Mouse (Mus musculus) gastrocnemius, adult 2 months (tissue): ENCODE results near the gene Cpne4. TPM values are rescaled to one million over a fixed set of nuclear protein-coding genes. Genes with fewer than 3 reads are reported as not detected.

ENCODE experiments used
- DNase-seq: peaks from one replicate; pipeline ENCODE4 v3.0.0; 2022
- H3K27ac ChIP-seq: fragments of 200-600 bp; 2 replicates; pipeline ENCODE4 v1.8.1; 2022; ENCODE audit warnings: mild to moderate bottlenecking
- H3K4me3 ChIP-seq: fragments of 200-600 bp; 2 replicates; pipeline ENCODE4 v1.8.1; 2022; ENCODE audit warnings: mild to moderate bottlenecking, moderate library complexity
- CTCF ChIP-seq: fragments of 200-600 bp; IDR thresholded peaks from 2 replicates; pipeline ENCODE4 v1.8.1; 2022; ENCODE audit warnings: antibody characterized with exemption, mild to moderate bottlenecking, moderate library complexity
- intact Hi-C: fragments of 180-260 bp; cut with DNase I; formaldehyde crosslinking; loops from one replicate; pipeline ENCODE4 v1.15.1; 2025
- long read RNA-seq, 2 experiments: library from polyadenylated mRNA; stranded (forward); transcript quantifications; one replicate each; pipeline ENCODE4 v2.0.0; 2021
- total RNA-seq, 2 experiments: library from RNA; stranded (reverse); gene quantifications; 2 replicates each; pipeline ENCODE4 v1.2.3; 2021

Gene Cpne4
- not detected for total RNA-seq
- long read RNA-seq, experiment 1: 0 reads
- long read RNA-seq, experiment 2: 0 reads

DNA sequence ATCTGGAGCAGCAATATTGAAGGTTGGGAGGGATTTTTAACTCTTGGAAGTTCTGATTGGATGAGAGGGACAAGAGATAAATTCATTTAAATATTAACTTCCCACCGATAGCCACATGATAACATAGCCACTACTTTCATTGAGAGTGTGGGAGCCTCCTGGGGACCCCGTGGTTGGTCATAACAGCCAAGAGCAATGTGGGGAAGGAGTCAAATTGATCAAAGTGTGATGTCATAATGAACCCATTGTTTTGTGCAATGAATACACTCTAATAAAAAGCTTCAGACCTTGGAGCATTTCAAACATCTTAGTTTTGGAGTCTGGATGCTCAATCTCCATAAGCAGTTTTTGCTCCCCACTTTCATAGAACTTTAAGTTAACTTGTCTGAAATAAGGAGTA lies at the start of gene Cpne4:
Cpne4 (plus strand) TSS at position 301 of the 400 bp plus-strand sequence.
- no peak for TF ChIP-seq CTCF
- H3K4me3 ChIP-seq: no peak within 1 kb of the TSS
- no peak within 1 kb of the TSS for H3K27ac ChIP-seq
- DNase-seq: no peak
- intact Hi-C loops: no loop called here

DNA sequence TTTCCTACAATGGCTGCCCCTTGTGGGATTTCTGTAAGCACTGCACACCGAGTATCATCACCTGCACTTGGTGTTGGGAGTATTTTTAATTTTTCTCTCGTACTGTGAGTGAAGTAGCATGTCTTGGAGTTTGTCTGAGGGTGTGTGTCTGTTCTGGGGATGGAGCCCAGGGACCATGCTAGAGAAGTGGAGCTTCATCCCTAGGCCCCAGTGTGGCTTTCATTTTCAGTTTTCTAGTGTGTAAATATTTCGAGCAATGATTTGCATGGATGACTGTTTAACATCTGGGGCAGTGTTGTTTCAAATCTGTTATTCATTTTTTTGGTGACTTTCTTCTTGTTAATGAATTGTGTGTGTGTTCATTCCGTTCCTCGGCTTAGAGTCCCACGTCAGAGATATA lies 31.9 kb upstream of the Cpne4 start:
- no peak overlapping the region for H3K27ac ChIP-seq
- TF ChIP-seq CTCF: no peak
- no peak for DNase-seq
- no peak overlapping the region for H3K4me3 ChIP-seq
- intact Hi-C loops: no loop called here

DNA sequence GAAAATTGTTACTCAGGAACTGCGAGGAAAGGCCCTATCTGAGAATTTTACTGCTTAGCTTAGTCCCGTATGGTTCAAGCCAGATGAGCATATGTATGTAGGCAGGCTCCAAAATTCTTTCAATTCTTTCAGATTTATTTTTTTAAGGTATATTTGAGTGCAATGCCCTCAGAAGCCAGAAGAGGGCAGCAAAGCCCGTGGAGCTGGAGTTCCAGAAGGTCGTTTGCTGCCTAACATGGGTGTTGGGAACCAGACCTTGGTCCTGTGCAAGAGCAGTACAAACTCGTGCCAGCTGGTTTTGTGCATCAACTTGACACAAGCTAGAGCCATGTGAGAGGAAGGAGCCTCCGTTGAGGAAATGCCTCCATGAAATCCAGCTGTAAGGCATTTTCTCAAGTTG lies 11.6 kb upstream of the Cpne4 start:
- H3K27ac ChIP-seq: no peak overlapping the region
- H3K4me3 ChIP-seq: no peak overlapping the region
- no peak for DNase-seq
- intact Hi-C loops: no loop called here
- peak; percentile 12; the same call in 1 of the 2 replicates for TF ChIP-seq CTCF

DNA sequence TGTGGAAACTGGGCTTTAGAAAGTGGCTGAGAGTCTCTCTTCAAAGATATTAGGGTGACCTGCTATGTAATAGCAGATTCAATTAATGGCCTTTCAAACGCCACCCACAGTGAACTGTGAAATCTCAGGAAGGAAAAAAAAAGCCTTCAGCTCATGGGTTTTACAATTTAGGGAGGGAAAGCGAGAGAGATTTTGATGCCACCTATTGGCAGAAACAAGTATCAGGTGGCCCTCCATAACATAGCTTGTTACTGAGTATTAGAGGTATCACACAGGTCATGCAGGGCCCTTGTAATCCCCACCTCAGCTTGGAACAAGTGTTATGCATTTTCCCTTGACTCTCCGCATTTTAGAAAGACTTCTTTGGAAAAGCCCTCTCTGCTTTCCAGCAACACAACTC lies 18.7 kb downstream of the Cpne4 start:
- H3K27ac ChIP-seq: no peak overlapping the region
- DNase-seq: no peak
- no peak for TF ChIP-seq CTCF
- intact Hi-C loops: no loop called here
- no peak overlapping the region for H3K4me3 ChIP-seq

DNA sequence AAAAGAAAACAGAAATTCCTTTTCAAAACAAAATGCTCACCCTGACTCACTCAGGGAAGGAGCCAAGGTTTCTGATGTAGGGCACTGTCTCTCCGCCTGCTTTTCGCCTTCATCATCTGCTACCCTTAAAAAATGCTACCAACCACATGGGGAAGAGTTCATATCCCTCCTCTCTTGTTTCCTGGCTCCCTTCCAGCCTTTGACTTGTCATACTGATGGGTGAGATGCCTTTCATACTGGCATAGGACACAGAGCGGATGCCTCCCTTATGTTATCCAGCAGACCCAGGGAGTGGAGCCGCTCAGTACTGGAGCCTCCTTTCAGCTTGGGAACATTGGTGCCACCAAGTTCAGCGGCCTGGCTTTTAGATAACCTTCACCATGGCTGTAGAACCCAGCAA lies 19.4 kb downstream of the Cpne4 start:
- TF ChIP-seq CTCF: no peak
- no peak overlapping the region for H3K4me3 ChIP-seq
- no peak for DNase-seq
- intact Hi-C loops: no loop called here
- H3K27ac ChIP-seq: no peak overlapping the region

DNA sequence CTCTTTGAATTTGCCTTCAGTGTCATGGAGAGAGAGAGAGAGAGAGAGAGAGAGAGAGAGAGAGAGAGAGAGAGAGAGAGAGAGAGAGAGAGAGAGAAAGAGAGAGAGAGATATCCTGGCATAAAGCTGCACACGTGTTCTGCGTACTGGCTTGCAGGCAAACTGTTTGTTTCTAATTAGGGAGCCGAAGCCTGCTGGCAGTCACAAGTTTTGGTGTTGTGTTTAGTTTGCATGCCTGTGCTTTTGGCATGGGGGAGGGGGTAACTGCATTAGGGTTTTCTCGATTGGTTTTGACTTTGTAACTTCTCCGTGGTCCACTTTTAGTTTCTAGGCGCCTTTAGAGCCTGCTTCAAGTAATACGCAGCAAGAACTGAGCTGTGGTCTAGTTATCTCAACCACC lies 20.0 kb downstream of the Cpne4 start:
- Histone ChIP-seq H3K27ac (no peak overlapping the region), H3K4me3 (no peak overlapping the region)
- intact Hi-C loops: no loop called here
- no peak for TF ChIP-seq CTCF
- no peak for DNase-seq

DNA sequence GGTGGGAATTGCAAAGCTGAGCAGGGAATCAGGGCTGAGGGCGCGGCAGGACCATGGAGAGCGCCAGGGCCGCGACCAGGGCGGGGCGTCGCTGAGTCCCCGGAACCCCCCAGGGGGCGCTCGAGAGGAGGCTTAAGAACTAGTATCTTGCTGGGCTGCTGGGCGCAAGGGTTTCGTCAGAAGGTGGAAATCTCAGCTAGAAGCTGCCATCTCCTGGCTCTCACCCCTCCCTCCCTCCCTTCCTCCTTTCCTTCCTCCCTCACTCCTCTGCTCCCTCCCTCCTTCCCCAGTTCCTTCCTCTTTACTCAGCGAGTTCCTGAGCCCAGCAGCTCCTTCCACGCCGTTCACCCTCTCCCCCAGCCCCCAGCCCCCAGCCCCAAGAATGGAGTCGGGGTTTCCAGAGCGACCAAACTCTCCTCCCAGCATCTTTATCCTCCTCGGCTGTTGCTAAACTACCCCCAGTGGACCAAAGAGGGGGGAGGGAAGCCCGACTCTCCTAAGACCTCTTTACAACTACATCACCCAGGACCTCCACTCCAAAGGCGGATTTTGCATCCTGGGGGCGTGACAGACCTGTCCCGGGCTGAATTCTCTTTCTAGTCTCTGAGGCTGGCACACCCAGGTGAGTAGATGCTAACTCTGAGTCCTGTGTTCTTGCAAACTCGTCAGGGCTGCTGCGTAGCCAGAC lies 22.5 kb downstream of the Cpne4 start:
- no peak overlapping the region for H3K4me3 ChIP-seq
- DNase-seq: peak; percentile 41
- intact Hi-C loops: no loop called here
- peak; percentile 47 for TF ChIP-seq CTCF
- no peak overlapping the region for H3K27ac ChIP-seq

DNA sequence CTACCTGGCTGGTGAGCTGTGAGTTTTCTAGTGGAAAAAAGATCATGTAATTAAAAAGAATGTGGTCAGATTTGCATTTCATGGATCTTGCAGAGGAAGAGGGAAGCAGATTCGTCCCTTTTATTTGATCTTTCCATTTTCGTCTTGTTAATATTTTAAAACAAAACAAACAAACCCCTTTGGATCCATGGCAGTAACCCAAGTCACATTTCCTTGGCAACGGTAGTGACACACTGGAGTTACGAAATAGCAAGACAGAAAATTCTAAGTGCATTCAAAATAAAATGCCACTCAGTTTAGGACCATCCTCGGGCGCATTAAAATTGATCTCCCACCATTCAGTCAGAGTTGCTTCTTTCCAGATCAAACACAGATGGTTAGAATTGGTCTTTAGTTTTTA lies 25.8 kb downstream of the Cpne4 start:
- no peak for DNase-seq
- no peak overlapping the region for H3K27ac ChIP-seq
- intact Hi-C loops: no loop called here
- H3K4me3 ChIP-seq: no peak overlapping the region
- no peak for TF ChIP-seq CTCF

DNA sequence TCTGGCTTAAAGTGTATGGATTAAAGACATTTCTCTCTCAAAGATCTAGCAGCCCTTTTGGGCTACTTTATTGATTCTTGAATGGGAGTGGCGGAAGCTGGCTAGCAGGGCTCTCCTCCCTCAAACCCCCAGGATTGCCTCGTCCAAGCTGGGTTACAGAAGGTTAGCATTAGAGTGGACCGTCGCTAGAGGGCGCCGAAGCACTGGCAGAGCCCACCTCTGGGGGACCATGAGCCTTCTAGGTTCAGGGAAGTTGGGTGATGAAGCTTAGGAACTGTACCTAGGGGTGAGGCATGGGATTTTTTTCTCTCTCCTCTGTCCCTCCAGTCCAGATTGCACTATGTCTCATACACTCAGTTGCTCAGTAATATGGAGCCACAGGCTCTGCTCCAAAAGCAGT lies 27.4 kb downstream of the Cpne4 start:
- peak; percentile 65 for TF ChIP-seq CTCF
- Histone ChIP-seq H3K4me3 (no peak overlapping the region), H3K27ac (no peak overlapping the region)
- intact Hi-C loops: loop anchor here (2.0 kb wide), 1 partner anchor 814 kb away; no protein-coding TSS in a partner anchor
- DNase-seq: peak; percentile 50

DNA sequence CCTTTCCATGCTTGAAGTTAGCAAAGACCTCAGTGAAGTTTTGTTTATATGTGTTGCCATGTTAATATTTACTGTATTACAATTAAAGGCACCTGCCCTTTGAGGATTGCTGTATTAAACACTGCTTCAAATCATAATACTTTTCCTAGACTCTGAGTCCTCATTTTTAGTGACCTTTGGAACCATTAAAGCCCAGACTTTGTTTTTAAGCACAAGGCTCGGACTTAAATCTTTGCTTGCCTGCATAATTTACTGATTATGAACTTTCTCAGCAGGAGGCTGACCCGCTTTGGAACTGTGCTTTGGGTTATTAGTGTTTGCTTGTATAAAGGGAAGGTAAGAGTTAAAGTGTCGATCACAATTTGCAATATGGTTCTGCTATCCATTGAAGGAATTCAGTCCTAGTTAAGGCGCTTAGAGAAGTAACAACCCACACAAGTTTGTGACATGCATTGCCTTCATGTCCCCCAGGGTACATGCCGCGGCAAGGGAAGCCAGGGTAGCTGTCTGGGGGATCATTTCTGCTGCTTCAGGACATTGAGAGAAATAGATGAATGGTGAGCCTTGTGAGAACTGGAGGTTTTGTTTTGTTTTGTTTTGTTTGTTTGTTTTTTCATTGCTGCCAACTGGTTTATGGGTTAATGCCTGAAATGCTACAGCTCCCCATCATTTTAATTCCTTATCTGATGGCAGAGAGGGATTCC lies 35.0 kb downstream of the Cpne4 start:
- intact Hi-C loops: no loop called here
- Histone ChIP-seq H3K27ac (no peak overlapping the region), H3K4me3 (no peak overlapping the region)
- TF ChIP-seq CTCF: no peak
- no peak for DNase-seq

DNA sequence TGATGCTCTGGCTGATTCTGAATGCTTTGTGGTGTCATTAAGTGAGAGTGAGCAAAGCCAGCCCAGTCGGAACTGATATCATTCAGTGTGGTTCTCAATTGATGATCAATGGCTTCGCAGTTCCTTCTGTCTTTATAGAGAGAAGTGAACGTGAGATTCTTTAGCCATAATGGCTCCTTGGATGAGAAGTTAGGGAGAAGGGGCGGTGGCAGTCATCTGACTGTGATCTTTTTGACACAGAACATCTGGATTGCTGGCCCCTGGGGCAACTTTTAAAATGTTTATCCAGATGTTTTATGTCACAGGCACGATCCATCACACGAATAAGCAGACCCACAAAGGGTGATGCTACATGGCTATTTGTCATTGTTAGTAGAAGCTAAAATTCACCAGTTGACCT lies 35.6 kb downstream of the Cpne4 start:
- H3K4me3 ChIP-seq: no peak overlapping the region
- no peak for TF ChIP-seq CTCF
- intact Hi-C loops: no loop called here
- no peak for DNase-seq
- no peak overlapping the region for H3K27ac ChIP-seq

DNA sequence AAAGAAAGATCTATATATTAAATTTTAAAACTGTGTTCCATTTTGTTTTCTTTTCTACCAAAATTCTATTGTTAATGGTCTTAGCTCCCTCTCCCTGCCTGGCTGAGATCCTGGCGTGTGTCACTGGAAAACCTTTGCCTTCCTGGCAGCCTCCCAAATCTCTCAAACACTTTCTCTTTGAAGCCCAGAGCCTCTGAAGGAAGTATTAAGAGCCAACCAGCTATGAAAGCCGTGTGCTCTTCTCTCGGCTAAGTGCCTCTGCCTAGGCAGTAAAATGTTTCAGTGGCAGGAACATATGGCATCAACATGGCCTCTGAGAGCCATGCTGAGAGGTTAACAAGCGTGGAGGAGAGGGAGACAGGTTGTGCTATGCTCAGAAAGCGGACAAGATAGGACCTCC lies 47.5 kb downstream of the Cpne4 start:
- intact Hi-C loops: no loop called here
- no peak for TF ChIP-seq CTCF
- no peak overlapping the region for H3K4me3 ChIP-seq
- no peak overlapping the region for H3K27ac ChIP-seq
- no peak for DNase-seq

DNA sequence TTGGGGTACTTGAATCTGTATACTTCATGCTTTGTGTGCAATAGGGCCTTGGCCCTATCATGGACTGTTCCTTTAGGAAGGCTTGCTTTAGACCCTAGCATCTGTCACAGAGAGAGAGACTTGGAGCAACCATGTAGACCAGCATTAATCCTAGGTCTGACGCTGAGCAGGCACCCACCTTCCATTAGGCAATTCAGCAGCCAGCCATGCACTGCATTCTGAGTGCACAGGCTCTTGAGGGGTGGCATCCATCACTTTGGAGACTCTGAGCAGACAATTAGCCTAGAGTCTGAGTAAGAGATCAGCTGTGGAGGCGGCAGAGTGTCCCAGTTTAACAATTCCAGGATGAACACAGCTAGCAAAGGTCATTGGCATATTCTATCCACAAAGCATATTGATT lies 47.9 kb downstream of the Cpne4 start:
- no peak for TF ChIP-seq CTCF
- Histone ChIP-seq H3K4me3 (no peak overlapping the region), H3K27ac (no peak overlapping the region)
- no peak for DNase-seq
- intact Hi-C loops: no loop called here

DNA sequence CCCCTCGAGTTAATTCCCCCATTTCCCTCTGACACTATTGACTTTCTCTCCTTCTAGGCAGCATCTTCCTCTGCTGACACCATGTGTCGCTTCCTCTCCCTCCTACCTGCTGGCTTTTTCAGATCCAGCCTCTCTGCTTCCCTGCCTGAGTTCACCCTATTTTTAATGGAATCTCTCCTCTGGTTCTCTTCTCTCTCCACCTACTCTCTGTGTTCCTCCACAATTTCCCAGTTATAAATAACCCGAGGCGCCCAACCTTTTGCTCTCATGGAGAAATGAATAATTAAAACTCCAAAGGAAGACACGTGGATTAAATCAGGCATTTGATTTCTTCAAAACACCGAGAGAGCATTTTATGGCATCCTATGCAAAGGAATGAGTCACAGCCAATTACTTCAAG lies 65.4 kb downstream of the Cpne4 start:
- Histone ChIP-seq H3K4me3 (no peak overlapping the region), H3K27ac (no peak overlapping the region)
- no peak for TF ChIP-seq CTCF
- intact Hi-C loops: no loop called here
- DNase-seq: no peak
